Mouse (Mus musculus) hindbrain, embryonic 15.5 days (tissue): ENCODE measurements around the gene Olfr478. TPM values are rescaled to one million over a fixed set of nuclear protein-coding genes. Genes with fewer than 3 reads are reported as not detected.
"Not testable (repeated sequence)": the region's sequence is repeated elsewhere in the genome, so short reads cannot be mapped to it uniquely, and the experiment has no call there.

Source experiments
- ATAC-seq: fragments of 200-750 bp; cut with Nextera tagmentation; 2 replicates; pipeline ENCODE4 v1.8.0; 2017; ENCODE audit warnings: low read depth, moderate number of reproducible peaks, moderate TSS enrichment; ENCODE audit not compliant: low FRiP score
- H3K27ac ChIP-seq: fragments of 300-500 bp; sonication (generic); replicated peaks from 2 replicates; pipeline ENCODE4 v1.5.1; 2015; ENCODE audit warnings: mild to moderate bottlenecking, inconsistent platforms
- H3K27me3 ChIP-seq: fragments of 300-500 bp; sonication (generic); 2 replicates; pipeline ENCODE4 v1.6.1; 2015; ENCODE audit warnings: control low read depth, inconsistent platforms
- H3K36me3 ChIP-seq: fragments of 300-500 bp; sonication (generic); 2 replicates; pipeline ENCODE4 v1.6.1; 2015; ENCODE audit warnings: control low read depth, inconsistent platforms
- H3K4me1 ChIP-seq: fragments of 300-500 bp; sonication (generic); replicated peaks from 2 replicates; pipeline ENCODE4 v1.6.1; 2015; ENCODE audit warnings: control low read depth, inconsistent platforms
- H3K4me2 ChIP-seq: fragments of 300-500 bp; sonication (generic); 2 replicates; pipeline ENCODE4 v1.6.1; 2015; ENCODE audit warnings: moderate library complexity, mild to moderate bottlenecking, inconsistent platforms
- H3K4me3 ChIP-seq: fragments of 300-500 bp; sonication (generic); 2 replicates; pipeline ENCODE4 v1.5.1; 2015; ENCODE audit warnings: mild to moderate bottlenecking, inconsistent platforms
- H3K9ac ChIP-seq: fragments of 300-500 bp; sonication (generic); 2 replicates; pipeline ENCODE4 v1.6.1; 2015; ENCODE audit warnings: inconsistent platforms
- H3K9me3 ChIP-seq: fragments of 300-500 bp; sonication (generic); 2 replicates; pipeline ENCODE4 v1.6.1; 2016; ENCODE audit warnings: control low read depth, inconsistent platforms
- WGBS: fragments of 180-500 bp; shearing (Covaris S2); methylation state at CpG from one replicate; pipeline ENCODE4 v1.1.7; 2015; 5-methylcytosine and 5-hydroxymethylcytosine counted together
- polyA plus RNA-seq: library from polyadenylated mRNA; unstranded; fragments of >200 nt; fragmentation: Nextera tagmentation; extraction: Ambion mirVana; gene quantifications from 2 replicates; pipeline ENCODE4 v1.2.1, GENCODE M21; 2015

Gene Olfr478
- polyA plus RNA-seq: not detected in 2 replicates

- Histone ChIP-seq H3K9ac (no peak within 1 kb of the TSS), H3K27ac (no peak within 1 kb of the TSS), H3K4me2 (no peak within 1 kb of the TSS), H3K27me3 (no peaks in the 10 kb centered on the region), H3K9me3 (no peaks in the 10 kb centered on the region), H3K4me1 (no peaks in the 10 kb centered on the region), H3K36me3 (no peaks in the 10 kb centered on the region), H3K4me3 (no peak within 1 kb of the TSS)
- ATAC-seq: no peak
- 89% methylated on average over 3 of the region's 3 CpGs for WGBS
Measured at GRCm38 (mm10) chr7:108033889-108034288, at the start of gene Olfr478. Gene Olfr478, minus strand, starts transcription at chr7:108033989.

- Histone ChIP-seq H3K4me2 (no peak within 1 kb of the TSS), H3K4me3 (no peak within 1 kb of the TSS), H3K9me3 (no peaks in the 10 kb centered on the region), H3K9ac (no peak within 1 kb of the TSS), H3K4me1 (no peaks in the 10 kb centered on the region), H3K27me3 (no peaks in the 10 kb centered on the region), H3K27ac (no peak within 1 kb of the TSS), H3K36me3 (no peaks in the 10 kb centered on the region)
- no peak for ATAC-seq
Measured at GRCm38 (mm10) chr7:108079555-108079954, 45.8 kb upstream of the Olfr478 start, which contains the start of gene Olfr481. Gene Olfr481, plus strand, starts transcription at chr7:108079855.

GRCm38 (mm10) chr7:108067246-108067645 lies 33.5 kb upstream of the Olfr478 start, which contains the start of gene Olfr480:
Gene Olfr480, minus strand, starts transcription at chr7:108067346.
- ATAC-seq: no peak
- Histone ChIP-seq H3K4me3 (no peak within 1 kb of the TSS), H3K4me2 (no peak within 1 kb of the TSS), H3K9ac (no peak within 1 kb of the TSS), H3K27ac (no peak within 1 kb of the TSS), H3K36me3 (no peaks in the 10 kb centered on the region), H3K27me3 (no peaks in the 10 kb centered on the region), H3K4me1 (no peaks in the 10 kb centered on the region), H3K9me3 (no peaks in the 10 kb centered on the region)
- WGBS: 90% methylated on average over 1 of the region's 1 CpGs

GRCm38 (mm10) chr7:108050393-108050792 lies 16.6 kb upstream of the Olfr478 start, which contains the start of gene Olfr479:
Gene Olfr479, plus strand, starts transcription at chr7:108050693.
- ATAC-seq: no peak
- Histone ChIP-seq H3K36me3 (no peaks in the 10 kb centered on the region), H3K9me3 (no peaks in the 10 kb centered on the region), H3K4me1 (no peaks in the 10 kb centered on the region), H3K4me2 (no peak within 1 kb of the TSS), H3K27ac (no peak within 1 kb of the TSS), H3K4me3 (no peak within 1 kb of the TSS), H3K27me3 (no peaks in the 10 kb centered on the region), H3K9ac (no peak within 1 kb of the TSS)
- WGBS: 94% methylated on average over 2 of the region's 2 CpGs

GRCm38 (mm10) chr7:108014256-108014655 lies 19.5 kb downstream of the Olfr478 start:
- not testable (repeated sequence) for H3K4me1 ChIP-seq, H3K4me3 ChIP-seq, H3K36me3 ChIP-seq, H3K27me3 ChIP-seq, H3K27ac ChIP-seq, H3K4me2 ChIP-seq, H3K9me3 ChIP-seq, ATAC-seq, H3K9ac ChIP-seq

GRCm38 (mm10) chr7:107986393-107986792 lies 47.4 kb downstream of the Olfr478 start, which contains the start of gene Olfr477:
Gene Olfr477, plus strand, starts transcription at chr7:107986693.
- no peak for ATAC-seq
- Histone ChIP-seq H3K36me3 (no peaks in the 10 kb centered on the region), H3K9ac (no peak within 1 kb of the TSS), H3K27me3 (no peaks in the 10 kb centered on the region), H3K4me2 (no peak within 1 kb of the TSS), H3K4me3 (no peak within 1 kb of the TSS), H3K27ac (no peak within 1 kb of the TSS), H3K9me3 (no peaks in the 10 kb centered on the region), H3K4me1 (no peaks in the 10 kb centered on the region)
- WGBS: 83% methylated on average over 2 of the region's 2 CpGs

Other genes starting within 250 kb of the Olfr478 start
- gene Ovch2, start 232.8 kb downstream of the Olfr478 start, polyA plus RNA-seq: not detected in 2 replicates
- gene Olfr467, start 221.7 kb downstream of the Olfr478 start, polyA plus RNA-seq: not detected in 2 replicates
- gene Olfr469, start 208.4 kb downstream of the Olfr478 start, polyA plus RNA-seq: not detected in 2 replicates
- not detected in 2 replicates for gene Olfr470, start 186.5 kb downstream of the Olfr478 start, polyA plus RNA-seq
- 0.03 TPM in 1 of 2 replicates, not detected in the other for gene Olfr472, start 136.1 kb downstream of the Olfr478 start, polyA plus RNA-seq
- gene Olfr473, start 103.5 kb downstream of the Olfr478 start, polyA plus RNA-seq: not detected in 2 replicates
- not detected in 2 replicates for gene Olfr474, start 79.3 kb downstream of the Olfr478 start, polyA plus RNA-seq
- gene Olfr476, start 69.2 kb downstream of the Olfr478 start, polyA plus RNA-seq: not detected in 2 replicates
- gene Olfr477, start 47.3 kb downstream of the Olfr478 start, polyA plus RNA-seq: not detected in 2 replicates
- gene Olfr479, start 16.7 kb upstream of the Olfr478 start, polyA plus RNA-seq: not detected in 2 replicates
- not detected in 2 replicates for gene Olfr480, start 33.4 kb upstream of the Olfr478 start, polyA plus RNA-seq
- gene Olfr481, start 45.9 kb upstream of the Olfr478 start, polyA plus RNA-seq: not detected in 2 replicates
- gene Olfr482, start 63.6 kb upstream of the Olfr478 start, polyA plus RNA-seq: 0.07 TPM in 1 of 2 replicates, not detected in the other
- gene Olfr483, start 66.9 kb upstream of the Olfr478 start, polyA plus RNA-seq: not detected in 2 replicates
- not detected in 2 replicates for gene Olfr484, start 93.5 kb upstream of the Olfr478 start, polyA plus RNA-seq
- gene Olfr485, start 125.9 kb upstream of the Olfr478 start, polyA plus RNA-seq: not detected in 2 replicates
- gene Olfr486, start 138.8 kb upstream of the Olfr478 start, polyA plus RNA-seq: not detected in 2 replicates
- gene Olfr487, start 180.6 kb upstream of the Olfr478 start, polyA plus RNA-seq: not detected in 2 replicates
- not detected in 2 replicates for gene Olfr488, start 224.4 kb upstream of the Olfr478 start, polyA plus RNA-seq